Mouse (Mus musculus) ES-Bruce4 (cell line): ENCODE data around the gene Tada1. TPM values are rescaled to one million over a fixed set of nuclear protein-coding genes. Genes with fewer than 3 reads are reported as not detected.

Experiments used
- H3K27ac ChIP-seq: 2 replicates; pipeline ENCODE4 v1.5.1; 2012; ENCODE audit warnings: low read length, inconsistent platforms; ENCODE audit not compliant: insufficient read depth
- H3K27me3 ChIP-seq: 2 replicates; pipeline ENCODE4 v1.6.1; 2012; ENCODE audit warnings: mild to moderate bottlenecking, low read length, inconsistent platforms; ENCODE audit not compliant: control insufficient read depth, poor library complexity, insufficient read depth, severe bottlenecking
- H3K36me3 ChIP-seq: 2 replicates; pipeline ENCODE4 v1.6.1; 2012; ENCODE audit warnings: inconsistent platforms, mild to moderate bottlenecking, low read length, moderate library complexity; ENCODE audit not compliant: control insufficient read depth, poor library complexity, insufficient read depth, severe bottlenecking
- H3K4me1 ChIP-seq: one replicate; pipeline ENCODE4 v1.8.1; 2011; ENCODE audit warnings: low read length; ENCODE audit not compliant: control insufficient read depth, insufficient read depth
- H3K4me3 ChIP-seq: 2 replicates; pipeline ENCODE4 v1.5.1; 2011; ENCODE audit warnings: low read depth, mild to moderate bottlenecking, low read length
- H3K9ac ChIP-seq: 2 replicates; pipeline ENCODE4 v1.6.1; 2012; ENCODE audit warnings: low read depth, mild to moderate bottlenecking, inconsistent platforms; ENCODE audit not compliant: poor library complexity, severe bottlenecking
- H3K9me3 ChIP-seq: replicated peaks from 2 replicates; pipeline ENCODE4 v1.6.1; 2012; ENCODE audit warnings: mild to moderate bottlenecking, low read length, inconsistent platforms; ENCODE audit not compliant: control insufficient read depth, poor library complexity, insufficient read depth, severe bottlenecking
- CTCF ChIP-seq: IDR thresholded peaks from one replicate; pipeline ENCODE4 v1.8.1; 2011; ENCODE audit warnings: low read depth, low read length
- EP300 ChIP-seq: IDR thresholded peaks from 2 replicates; pipeline ENCODE4 v1.6.1; 2011; ENCODE audit warnings: low read depth, low read length; ENCODE audit not compliant: insufficient read depth
- POLR2A ChIP-seq: IDR thresholded peaks from one replicate; pipeline ENCODE4 v1.8.1; 2011; ENCODE audit warnings: low read length; ENCODE audit not compliant: insufficient read depth
- polyA plus RNA-seq: library from polyadenylated mRNA; stranded (reverse); fragments of >200 nt; gene quantifications from 2 replicates; pipeline ENCODE4 v1.2.4, GENCODE M21; 2011; ENCODE audit warnings: low read depth; ENCODE audit not compliant: missing spikeins, insufficient read depth, insufficient read length

Gene Tada1
- polyA plus RNA-seq, 1 experiment, result 3.7 TPM

- Histone ChIP-seq H3K27me3 (no peaks in the 10 kb centered on the region), H3K9ac (no peak overlapping the region), H3K4me1 (no peaks in the 10 kb centered on the region), H3K36me3 (no peaks in the 10 kb centered on the region), H3K27ac (no peak overlapping the region), H3K9me3 (no peaks in the 10 kb centered on the region), H3K4me3 (no peak overlapping the region)
- TF ChIP-seq CTCF (no peak), POLR2A (no peak), EP300 (no peak)
Measured at GRCm38 (mm10) chr1:166360896-166361295, 18.0 kb upstream of the Tada1 start.

DNA sequence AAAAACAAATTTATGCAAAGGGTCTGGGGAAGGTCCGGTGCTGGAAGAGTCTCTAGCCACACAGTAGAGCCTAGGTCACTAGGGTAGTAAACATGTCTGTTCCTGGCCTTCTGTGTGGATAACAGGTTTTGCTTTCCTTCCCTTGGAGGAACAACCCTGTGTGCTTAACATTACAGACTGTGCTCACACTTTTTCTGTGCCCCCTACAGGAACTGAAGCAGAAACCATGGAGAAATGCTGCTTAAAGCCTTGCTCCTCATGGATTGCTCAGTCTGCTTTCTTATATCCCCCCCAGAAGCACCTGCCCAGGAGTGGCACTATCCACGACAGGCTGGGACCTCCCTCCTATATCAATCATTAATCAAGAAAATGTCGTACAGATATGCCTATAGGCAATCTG is 17.1 kb upstream of the Tada1 start:
- H3K4me1 ChIP-seq, result no peaks in the 10 kb centered on the region
- H3K4me3 ChIP-seq, result no peak overlapping the region
- no peaks in the 10 kb centered on the region for H3K9me3 ChIP-seq
- TF ChIP-seq EP300 (no peak), POLR2A (no peak), CTCF (no peak)
- H3K9ac ChIP-seq, result no peak overlapping the region
- H3K27ac ChIP-seq, result no peak overlapping the region
- H3K36me3 ChIP-seq, result no peaks in the 10 kb centered on the region
- no peaks in the 10 kb centered on the region for H3K27me3 ChIP-seq

DNA sequence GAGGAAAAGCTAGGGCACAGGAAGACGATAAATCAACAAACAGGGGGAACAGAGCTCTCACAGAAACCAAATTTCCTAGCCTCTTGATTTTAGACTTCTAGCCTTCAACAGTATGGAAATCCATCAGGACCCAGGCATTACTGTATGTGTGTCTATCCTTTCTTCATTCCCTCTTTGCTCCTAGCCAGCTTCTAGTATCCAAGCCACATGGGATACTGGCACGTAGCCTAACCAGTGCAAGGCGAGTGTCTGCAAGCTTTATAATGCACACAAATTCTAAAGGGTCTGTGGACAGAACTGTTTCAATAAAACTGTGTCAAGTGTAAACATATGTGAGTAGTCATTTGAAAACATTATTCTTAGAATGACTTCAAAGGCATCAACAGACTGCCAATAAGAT is 16.2 kb upstream of the Tada1 start:
- Histone ChIP-seq H3K9ac (no peak overlapping the region), H3K27me3 (no peaks in the 10 kb centered on the region)

GRCm38 (mm10) chr1:166363122-166363521 is 15.8 kb upstream of the Tada1 start:
- Histone ChIP-seq H3K4me1 (no peaks in the 10 kb centered on the region), H3K27me3 (no peaks in the 10 kb centered on the region), H3K9me3 (no peaks in the 10 kb centered on the region), H3K4me3 (no peak overlapping the region), H3K27ac (no peak overlapping the region), H3K36me3 (no peaks in the 10 kb centered on the region), H3K9ac (no peak overlapping the region)
- no peak for TF ChIP-seq POLR2A
- no peak for TF ChIP-seq CTCF
- no peak for TF ChIP-seq EP300

More for the DNA sequence above, 16.2 kb upstream of the Tada1 start:
- TF ChIP-seq POLR2A (no peak), EP300 (no peak), CTCF (no peak)
- H3K27ac ChIP-seq, result no peak overlapping the region
- H3K9me3 ChIP-seq, result no peaks in the 10 kb centered on the region
- H3K4me1 ChIP-seq, result no peaks in the 10 kb centered on the region
- H3K36me3 ChIP-seq, result no peaks in the 10 kb centered on the region
- no peak overlapping the region for H3K4me3 ChIP-seq

DNA sequence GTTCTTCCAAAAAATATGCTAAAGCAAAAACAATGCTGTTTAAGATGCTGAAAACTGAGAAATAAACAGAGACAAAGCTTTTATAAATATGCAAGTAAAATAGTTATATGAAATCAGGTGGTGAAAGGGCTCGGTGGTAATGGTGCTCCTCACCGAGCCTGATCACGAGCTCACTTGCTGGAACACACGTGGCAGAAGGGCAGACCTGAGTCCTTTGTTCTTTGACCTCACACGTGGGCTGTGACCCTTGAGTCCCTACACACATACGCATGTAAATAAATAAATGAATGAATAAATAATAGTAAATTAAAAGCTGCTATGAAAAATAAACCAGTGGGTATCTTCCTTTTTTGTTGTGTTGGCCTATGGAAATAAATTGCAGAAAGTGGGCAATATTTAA is 1.7 kb upstream of the Tada1 start:
- Histone ChIP-seq H3K4me3 (no peak overlapping the region), H3K36me3 (no peaks in the 10 kb centered on the region), H3K9me3 (no peaks in the 10 kb centered on the region), H3K27me3 (peaks cover 1% of the 10 kb centered on the region; the same call in 1 of the 2 replicates), H3K9ac (no peak overlapping the region), H3K27ac (no peak overlapping the region), H3K4me1 (no peaks in the 10 kb centered on the region)
- TF ChIP-seq CTCF, result no peak

GRCm38 (mm10) chr1:166378431-166379012 is 375 bp upstream of the Tada1 start:
- Histone ChIP-seq H3K27me3 (peaks cover 1% of the 10 kb centered on the region; the same call in 1 of the 2 replicates), H3K9me3 (no peaks in the 10 kb centered on the region), H3K36me3 (no peaks in the 10 kb centered on the region), H3K4me1 (no peaks in the 10 kb centered on the region), H3K4me3 (peak overlapping the region; percentile 26; the same call in 1 of the 2 replicates), H3K27ac (no peak overlapping the region), H3K9ac (peak overlapping the region; percentile 57; the same call in 1 of the 2 replicates)
- TF ChIP-seq EP300, result no peak
- no peak for TF ChIP-seq CTCF
- TF ChIP-seq POLR2A, result no peak
